Mouse (Mus musculus) limb, embryonic 14.5 days (tissue): Measurements from ENCODE around the gene Cdc45. TPM values are rescaled to one million over a fixed set of nuclear protein-coding genes. Genes with fewer than 3 reads are reported as not detected.

Experiments
- ATAC-seq: fragments of 200-750 bp; cut with Nextera tagmentation; 2 replicates; pipeline ENCODE4 v1.8.0; 2017; ENCODE audit warnings: low read depth, moderate number of reproducible peaks, moderate TSS enrichment; ENCODE audit not compliant: low FRiP score
- DNase-seq: peaks from one replicate; pipeline ENCODE4 v3.0.0-alpha.2; 2015; ENCODE audit warnings: low spot score
- H3K27ac ChIP-seq: fragments of 300-500 bp; sonication (generic); replicated peaks from 2 replicates; pipeline ENCODE4 v1.5.1; 2014; ENCODE audit warnings: low read depth, mild to moderate bottlenecking, low read length, moderate library complexity, mixed read lengths
- H3K27me3 ChIP-seq: fragments of 300-500 bp; sonication (generic); 2 replicates; pipeline ENCODE4 v1.6.1; 2014; ENCODE audit warnings: low read length, mixed read lengths; ENCODE audit not compliant: control insufficient read depth, insufficient read depth
- H3K36me3 ChIP-seq: fragments of 300-500 bp; sonication (generic); 2 replicates; pipeline ENCODE4 v1.6.1; 2014; ENCODE audit warnings: mild to moderate bottlenecking, low read length, moderate library complexity, mixed read lengths; ENCODE audit not compliant: control insufficient read depth, insufficient read depth
- H3K4me1 ChIP-seq: fragments of 300-500 bp; sonication (generic); 2 replicates; pipeline ENCODE4 v1.6.1; 2014; ENCODE audit warnings: antibody characterized with exemption, low read length, mixed read lengths; ENCODE audit not compliant: control insufficient read depth, insufficient read depth
- H3K4me2 ChIP-seq: fragments of 300-500 bp; sonication (generic); replicated peaks from 2 replicates; pipeline ENCODE4 v1.6.1; 2014; ENCODE audit warnings: low read depth, mild to moderate bottlenecking, low read length, moderate library complexity; ENCODE audit not compliant: severe bottlenecking
- H3K4me3 ChIP-seq: fragments of 300-500 bp; sonication (generic); replicated peaks from 2 replicates; pipeline ENCODE4 v1.5.1; 2014; ENCODE audit warnings: low read length
- H3K9ac ChIP-seq: fragments of 300-500 bp; sonication (generic); 2 replicates; pipeline ENCODE4 v1.6.1; 2014; ENCODE audit warnings: mild to moderate bottlenecking, low read depth, low read length, moderate library complexity; ENCODE audit not compliant: severe bottlenecking
- H3K9me3 ChIP-seq: fragments of 300-500 bp; sonication (generic); 2 replicates; pipeline ENCODE4 v1.6.1; 2016; ENCODE audit warnings: low read length; ENCODE audit not compliant: control insufficient read depth
- POLR2A ChIP-seq: fragments of 200-500 bp; IDR thresholded peaks from 2 replicates; pipeline ENCODE4 v1.8.0; 2012; ENCODE audit warnings: inconsistent platforms, mild to moderate bottlenecking, moderate library complexity, borderline replicate concordance; ENCODE audit not compliant: insufficient read depth, insufficient read length; ENCODE audit errors: extremely low read depth
- WGBS: fragments of 180-500 bp; shearing (Covaris S2); extraction: QIAGEN DNeasy Blood & Tissue Kit; methylation state at CpG from one replicate; pipeline ENCODE4 v1.1.7; 2014; 5-methylcytosine and 5-hydroxymethylcytosine counted together
- polyA plus RNA-seq, 2 experiments: library from polyadenylated mRNA; depleted of rRNA in 1 of 2; stranded (reverse) in 1 of 2; unstranded in 1 of 2; fragments of >200 nt; fragmentation: Nextera tagmentation in 1 of 2; extraction: Ambion mirVana in 1 of 2; gene quantifications; 2 replicates each; pipeline versions ENCODE4 v1.2.1 to v1.2.3; 2012 to 2014

Gene Cdc45
- polyA plus RNA-seq, 2 experiments, result 39.8 to 52.5 TPM

DNA sequence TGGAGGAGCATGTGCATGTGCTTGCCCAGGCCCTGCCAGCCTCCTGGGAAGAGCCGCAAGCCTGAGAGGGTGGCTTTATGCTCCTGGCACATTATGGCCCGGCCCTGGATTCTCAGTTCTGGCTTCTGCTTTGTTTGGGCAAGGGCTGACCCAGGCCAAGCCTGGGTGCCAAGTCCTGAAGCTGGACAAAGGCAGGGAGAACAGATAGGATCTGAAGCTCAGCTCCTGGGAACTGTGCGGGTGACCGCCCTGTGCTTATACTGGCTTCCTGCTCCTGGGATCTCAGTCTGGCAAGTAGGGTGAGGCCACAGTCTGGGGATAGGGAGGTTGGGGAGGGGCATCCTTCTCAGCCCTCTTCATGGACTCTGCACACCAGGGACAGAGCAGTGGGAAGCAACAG, 50.1 kb downstream of the Cdc45 start:
- TF ChIP-seq POLR2A, result no peak
- H3K36me3 ChIP-seq, result no peaks in the 10 kb centered on the region
- no peak overlapping the region for H3K4me2 ChIP-seq
- H3K9me3 ChIP-seq, result no peaks in the 10 kb centered on the region
- DNase-seq, result no peak
- H3K27me3 ChIP-seq, result no peaks in the 10 kb centered on the region
- 84% methylated on average over 4 of the region's 4 CpGs for WGBS
- no peak overlapping the region for H3K27ac ChIP-seq
- ATAC-seq, result no peak
- no peaks in the 10 kb centered on the region for H3K4me1 ChIP-seq
- H3K9ac ChIP-seq, result no peak overlapping the region
- no peak overlapping the region for H3K4me3 ChIP-seq

DNA sequence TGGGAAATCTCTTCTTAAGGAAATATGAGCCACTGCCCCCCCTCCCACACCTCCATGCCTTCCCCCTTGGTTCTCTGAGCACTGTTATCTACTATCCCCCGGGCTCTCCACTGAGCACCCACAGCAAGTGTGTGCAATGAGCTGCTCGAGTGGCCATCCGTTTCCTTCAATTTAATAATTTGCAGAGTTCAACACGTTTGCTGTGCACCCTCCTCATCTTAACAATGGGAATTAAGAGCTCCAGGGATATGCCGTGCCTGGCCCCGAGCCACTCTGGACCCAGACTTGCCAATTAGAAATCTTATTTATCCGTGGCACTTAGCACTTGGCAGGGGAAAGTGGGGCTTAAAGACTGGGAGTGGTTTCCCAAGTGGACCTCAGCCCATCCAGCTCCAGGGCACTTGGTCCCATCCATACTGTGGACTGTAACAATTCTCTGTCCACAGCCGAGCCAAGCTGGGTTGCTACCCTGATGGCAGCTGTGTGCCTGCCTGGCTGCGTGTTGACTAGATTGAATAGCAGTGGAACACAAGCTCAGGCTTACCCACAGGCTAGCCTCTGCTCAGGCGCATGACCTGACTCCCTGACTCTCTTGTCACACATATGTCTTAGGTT, 59.8 kb downstream of the Cdc45 start:
- Histone ChIP-seq H3K36me3 (no peaks in the 10 kb centered on the region), H3K9ac (no peak overlapping the region), H3K27me3 (no peaks in the 10 kb centered on the region), H3K4me2 (no peak overlapping the region), H3K27ac (no peak overlapping the region), H3K9me3 (no peaks in the 10 kb centered on the region), H3K4me3 (no peak overlapping the region), H3K4me1 (no peaks in the 10 kb centered on the region)
- 80% methylated on average over 10 of the region's 10 CpGs for WGBS
- ATAC-seq, result no peak
- TF ChIP-seq POLR2A, result no peak
- no peak for DNase-seq

DNA sequence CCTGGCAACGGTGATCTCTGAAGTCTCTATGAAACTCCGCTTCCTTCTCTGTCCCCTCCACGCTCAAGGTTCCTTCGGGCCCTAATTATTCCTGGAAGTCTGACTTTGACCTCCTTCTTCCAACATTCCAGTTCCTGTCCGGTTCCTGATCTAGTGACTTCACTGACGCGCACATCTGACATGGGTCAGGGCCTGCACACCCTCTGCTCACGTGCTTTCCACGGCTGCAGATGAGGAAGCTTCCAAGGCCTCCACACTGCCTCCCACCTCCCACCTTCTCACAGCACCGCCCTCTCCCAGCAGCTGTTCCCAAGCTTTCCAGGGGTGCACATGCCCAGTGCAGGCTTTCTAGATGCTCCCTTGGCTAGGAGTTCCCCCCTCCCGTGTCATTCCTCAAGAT, 60.7 kb downstream of the Cdc45 start:
- Histone ChIP-seq H3K4me1 (no peaks in the 10 kb centered on the region), H3K4me3 (no peak overlapping the region), H3K27ac (no peak overlapping the region), H3K27me3 (no peaks in the 10 kb centered on the region), H3K9me3 (no peaks in the 10 kb centered on the region), H3K4me2 (no peak overlapping the region), H3K9ac (no peak overlapping the region), H3K36me3 (no peaks in the 10 kb centered on the region)
- TF ChIP-seq POLR2A, result no peak
- ATAC-seq (no peak), DNase-seq (no peak)
- 67% methylated on average over 11 of the region's 11 CpGs for WGBS

DNA sequence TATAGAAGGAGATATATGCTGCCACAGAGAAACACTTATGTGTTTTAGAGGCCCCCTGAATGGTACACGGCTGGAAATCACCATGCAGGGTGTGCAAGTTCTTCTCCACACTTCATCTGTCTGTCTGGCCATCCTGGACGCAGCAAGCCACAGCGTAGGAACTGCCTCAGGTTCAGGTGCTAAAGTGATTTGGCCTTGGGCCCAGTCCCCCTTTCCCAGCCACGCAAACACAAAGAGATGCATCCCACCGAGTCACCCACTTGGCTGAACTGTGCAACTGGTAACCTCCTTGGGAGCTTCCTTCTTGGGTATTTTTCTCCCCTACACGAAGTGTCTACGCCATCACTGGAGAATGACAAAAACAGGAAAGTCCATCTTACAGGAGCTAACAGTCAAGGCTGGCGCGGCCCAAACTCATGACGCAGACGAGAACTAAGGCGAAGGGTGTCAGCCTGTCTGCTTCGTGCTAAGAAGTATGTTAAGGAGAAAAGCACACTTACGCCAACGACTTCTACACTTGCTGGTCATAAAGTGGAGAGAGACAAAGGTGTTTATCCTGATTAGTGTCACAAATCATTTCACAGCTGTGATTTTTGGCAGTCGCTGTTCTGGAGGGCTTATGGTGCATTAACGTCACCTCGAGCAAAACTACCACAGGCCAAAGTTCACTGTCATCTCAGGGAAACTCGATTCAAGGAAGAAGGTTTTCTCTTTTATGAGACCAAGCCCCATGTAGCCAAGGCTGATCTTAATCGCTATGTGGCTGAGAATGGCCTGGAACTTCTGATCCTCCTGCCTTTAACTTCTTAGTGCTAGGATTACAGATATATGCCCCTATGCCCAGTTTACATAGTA, 65.3 kb downstream of the Cdc45 start:
- Histone ChIP-seq H3K27ac (no peak overlapping the region), H3K9me3 (no peaks in the 10 kb centered on the region), H3K4me3 (no peak overlapping the region), H3K4me1 (no peaks in the 10 kb centered on the region), H3K9ac (no peak overlapping the region), H3K36me3 (no peaks in the 10 kb centered on the region), H3K4me2 (no peak overlapping the region), H3K27me3 (no peaks in the 10 kb centered on the region)
- no peak for TF ChIP-seq POLR2A
- ATAC-seq (peak; percentile 71), DNase-seq (no peak)
- 58% methylated on average over 20 of the region's 20 CpGs for WGBS

DNA sequence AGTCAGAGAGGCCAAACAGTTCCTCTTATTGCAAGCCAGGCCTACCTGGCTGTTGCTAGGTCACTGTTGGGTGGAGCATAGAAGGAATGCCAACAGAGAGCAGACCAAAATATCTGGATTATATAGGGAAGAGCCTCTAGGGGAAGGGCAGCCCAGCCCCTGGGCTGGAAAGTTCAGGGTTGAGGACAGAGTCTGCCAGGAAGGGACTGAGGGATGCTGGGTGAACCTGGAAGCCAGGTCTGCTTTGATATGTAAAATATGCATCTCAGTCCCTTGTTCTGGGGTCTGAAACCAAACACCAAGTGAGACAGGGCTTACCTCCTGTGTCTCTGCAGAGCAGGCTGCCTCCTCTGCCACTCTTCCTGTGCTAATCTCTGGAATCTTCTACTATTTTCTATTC, 73.5 kb downstream of the Cdc45 start:
- H3K36me3 ChIP-seq, result no peaks in the 10 kb centered on the region
- H3K9me3 ChIP-seq, result no peaks in the 10 kb centered on the region
- no peak overlapping the region for H3K9ac ChIP-seq
- no peak overlapping the region for H3K27ac ChIP-seq
- ATAC-seq, result no peak
- DNase-seq, result no peak
- TF ChIP-seq POLR2A, result no peak
- no peaks in the 10 kb centered on the region for H3K4me1 ChIP-seq
- H3K27me3 ChIP-seq, result no peaks in the 10 kb centered on the region
- no peak overlapping the region for H3K4me3 ChIP-seq
- no peak overlapping the region for H3K4me2 ChIP-seq
